Mouse (Mus musculus) heart, postnatal 0 days (tissue): ENCODE measurements around the gene Lrrc1.

Source experiments
- CTCF ChIP-seq: IDR thresholded peaks from 2 replicates; pipeline ENCODE4 v1.5.1; 2016; ENCODE audit warnings: antibody characterized with exemption, control low read depth, low read depth
- EP300 ChIP-seq: IDR thresholded peaks from 2 replicates; pipeline ENCODE4 v1.6.1; 2016; ENCODE audit warnings: antibody characterized with exemption, low read depth

- TF ChIP-seq EP300 (no peak), CTCF (no peak)
These were observed 99.8 kb downstream of the Lrrc1 start for GRCm38 (mm10) chr9:77444876-77445275.
